Mouse (Mus musculus) spleen, adult 2 months (tissue): ENCODE measurements at regions not wholly inside any gene's neighbourhood (a gene's known extent, or its start where the extent isn't known, plus 50 kb on each side); places are given as distances from the start of the nearest gene placed in this dataset.

ENCODE experiments used
- CTCF ChIP-seq: fragments of 200-500 bp; IDR thresholded peaks from 2 replicates; pipeline ENCODE4 v1.5.1; 2011; ENCODE audit warnings: mild to moderate bottlenecking, inconsistent platforms; ENCODE audit not compliant: insufficient read depth, insufficient read length, insufficient replicate concordance; ENCODE audit errors: extremely low read depth
- POLR2A ChIP-seq: fragments of 200-500 bp; IDR thresholded peaks from 2 replicates; pipeline ENCODE4 v1.6.1; 2011; ENCODE audit warnings: low read depth, low read length, inconsistent platforms

GRCm38 (mm10) chr1:62881477-62881876 is 178.4 kb downstream of the Nrp2 start:
- TF ChIP-seq CTCF = no peak
- TF ChIP-seq POLR2A = no peak
